Mouse (Mus musculus): ENCODE data around the gene Rogdi.

GRCm38 (mm10) chr16:4960260-4960659 is 53.1 kb downstream of the Rogdi start:
- TF ChIP-seq POLR2AphosphoS2 (IDR thresholded peaks at IDR 0.05; ENCODE audit: insufficient read length, low read depth) = no peak
- TF ChIP-seq USF1 (IDR thresholded peaks at IDR 0.05; ENCODE audit: low read depth) = no peak
- TF ChIP-seq MYOG (IDR thresholded peaks at IDR 0.05; ENCODE audit: control insufficient read depth in 1 of 3, insufficient read depth in 1 of 3, insufficient read length in 2 of 3, low read depth in 2 of 3) = no peak
- no peak for TF ChIP-seq CEBPB (IDR thresholded peaks at IDR 0.05; ENCODE audit: insufficient read depth, poor library complexity, severe bottlenecking)
- TF ChIP-seq E2F4 (IDR thresholded peaks at IDR 0.05; ENCODE audit: insufficient read depth) = no peak

Data from myocyte (in vitro differentiated cells).